Mouse (Mus musculus) cerebellum, postnatal 10 days (tissue): Measurements from ENCODE around the gene Ubald2.
A peak's percentile ranks its signal among the peaks of the same experiment; 100 is the strongest.
"Not testable (repeated sequence)": the region's sequence is repeated elsewhere in the genome, so short reads cannot be mapped to it uniquely, and the experiment has no call there.

Experiments used
- DNase-seq, 2 experiments: peaks; one replicate each; pipeline ENCODE4 v3.0.0; 2021; ENCODE audit warnings: mixed read lengths in 2 of 2

Gene Ubald2

GRCm38 (mm10) chr11:116433356-116434286, at the start of gene Ubald2:
Gene Ubald2 (plus strand): TSS chr11:116434094.
- DNase-seq: peak; percentile 99 to 100

GRCm38 (mm10) chr11:116384171-116384570, 49.7 kb upstream of the Ubald2 start:
- DNase-seq: no peak

GRCm38 (mm10) chr11:116385999-116386398, 47.9 kb upstream of the Ubald2 start:
- DNase-seq: peak; percentile 78 to 85

GRCm38 (mm10) chr11:116387086-116388071, 46.5 kb upstream of the Ubald2 start:
- DNase-seq: peak; percentile 34 to 47

- peak; percentile 42 to 54 for DNase-seq
These were observed 44.9 kb upstream of the Ubald2 start for GRCm38 (mm10) chr11:116388841-116389480.

GRCm38 (mm10) chr11:116394769-116395168, 39.1 kb upstream of the Ubald2 start:
- DNase-seq: no peak

- no peak for DNase-seq
These were observed 37.5 kb upstream of the Ubald2 start for GRCm38 (mm10) chr11:116396276-116396933.

GRCm38 (mm10) chr11:116396934-116397330, 37.0 kb upstream of the Ubald2 start:
- DNase-seq: no peak

- no peak for DNase-seq
These were observed 36.2 kb upstream of the Ubald2 start for GRCm38 (mm10) chr11:116397517-116398347.

GRCm38 (mm10) chr11:116398348-116398677, 35.6 kb upstream of the Ubald2 start:
- DNase-seq: no peak

GRCm38 (mm10) chr11:116400560-116400959, 33.3 kb upstream of the Ubald2 start:
- DNase-seq: no peak

GRCm38 (mm10) chr11:116405601-116406000, 28.3 kb upstream of the Ubald2 start:
- no peak for DNase-seq

GRCm38 (mm10) chr11:116406231-116406728, 27.6 kb upstream of the Ubald2 start:
- no peak for DNase-seq

GRCm38 (mm10) chr11:116409008-116409407, 24.9 kb upstream of the Ubald2 start:
- DNase-seq: no peak

- not testable (repeated sequence) for DNase-seq
These were observed 23.5 kb upstream of the Ubald2 start for GRCm38 (mm10) chr11:116410415-116410814.

GRCm38 (mm10) chr11:116411582-116411981, 22.3 kb upstream of the Ubald2 start:
- DNase-seq: peak; percentile 79 to 87

- peak; percentile 49 to 64 for DNase-seq
These were observed 21.7 kb upstream of the Ubald2 start for GRCm38 (mm10) chr11:116412028-116412827.

GRCm38 (mm10) chr11:116412904-116413630, 20.8 kb upstream of the Ubald2 start, which contains the start of gene Rnf157:
Gene Rnf157 (minus strand): TSS chr11:116413032.
- peak; percentile 93 to 95 for DNase-seq

- peak in 1 of 2 experiments; percentile 22 for DNase-seq
These were observed 20.3 kb upstream of the Ubald2 start for GRCm38 (mm10) chr11:116413631-116414022.
